Mouse (Mus musculus): ENCODE results near the gene Wdr20.
"Not testable (repeated sequence)": the region's sequence is repeated elsewhere in the genome, so short reads cannot be mapped to it uniquely, and the experiment has no call there.

Gene Wdr20

GRCm38 (mm10) chr12:110714215-110714614 lies 23.5 kb upstream of the Wdr20 start:
- DNase-seq: peak; percentile 54

DNA sequence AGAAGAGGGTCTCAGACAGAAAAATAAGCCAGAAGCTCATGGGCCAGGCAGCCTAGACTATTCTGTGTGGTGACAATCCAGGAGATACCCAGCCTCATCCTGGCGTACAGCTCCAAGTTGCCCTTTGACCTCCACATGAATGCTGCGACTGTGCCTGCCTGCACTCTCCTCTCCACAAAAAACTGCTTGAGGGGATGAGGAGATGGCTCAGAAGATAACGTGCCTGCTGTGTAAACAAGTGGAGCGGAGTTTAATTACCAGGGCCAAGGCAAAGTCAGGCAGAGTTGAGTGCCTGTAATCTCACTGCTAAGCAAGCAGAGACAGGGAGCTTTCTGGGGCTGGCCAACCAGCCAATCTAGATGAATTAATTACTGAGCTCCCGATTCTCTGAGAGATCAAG lies 21.7 kb upstream of the Wdr20 start:
- DNase-seq: peak; percentile 50

DNA sequence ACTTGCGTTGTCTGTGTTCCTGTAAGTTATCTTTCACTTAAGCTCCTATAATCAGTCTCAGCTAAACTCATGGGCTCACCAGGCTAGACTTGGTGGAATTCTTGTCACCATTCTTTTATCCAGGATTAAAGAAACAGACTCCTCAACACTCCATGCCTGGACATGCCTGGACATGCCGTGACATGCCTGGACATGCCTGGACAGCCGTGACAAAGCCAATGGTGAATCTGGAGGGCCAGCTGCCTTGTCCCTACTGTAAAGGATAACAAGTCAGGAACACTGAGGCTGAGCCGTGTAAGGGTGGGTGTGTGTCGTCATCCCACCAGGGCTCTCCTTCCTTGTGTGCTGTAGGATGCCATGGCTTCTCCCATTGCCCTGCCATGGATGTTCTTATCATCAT lies 12.7 kb upstream of the Wdr20 start:
- no peak for DNase-seq

DNA sequence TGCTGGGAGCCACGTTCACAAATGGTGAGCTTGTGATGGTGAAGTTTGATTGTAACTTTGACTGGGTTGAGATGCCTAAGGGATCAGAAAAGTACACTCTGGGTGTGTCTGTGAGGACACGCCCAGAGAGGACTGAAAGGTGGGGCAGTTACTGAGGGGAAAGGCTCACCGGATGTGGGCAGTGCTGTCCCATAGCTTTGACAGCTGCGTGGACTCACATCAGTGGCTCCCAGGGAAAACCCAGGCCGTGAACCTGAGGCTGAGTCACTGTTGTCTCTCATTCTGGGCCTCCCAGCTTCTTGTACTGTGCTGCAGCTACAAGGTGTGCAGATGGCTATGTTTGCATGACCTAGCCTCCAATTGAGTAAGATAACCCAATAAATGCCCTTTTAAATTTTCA lies 12.3 kb upstream of the Wdr20 start:
- DNase-seq: no peak

GRCm38 (mm10) chr12:110726428-110726827 lies 11.3 kb upstream of the Wdr20 start:
- no peak for DNase-seq

GRCm38 (mm10) chr12:110733254-110733653 lies 4.5 kb upstream of the Wdr20 start:
- DNase-seq: not testable (repeated sequence)

DNA sequence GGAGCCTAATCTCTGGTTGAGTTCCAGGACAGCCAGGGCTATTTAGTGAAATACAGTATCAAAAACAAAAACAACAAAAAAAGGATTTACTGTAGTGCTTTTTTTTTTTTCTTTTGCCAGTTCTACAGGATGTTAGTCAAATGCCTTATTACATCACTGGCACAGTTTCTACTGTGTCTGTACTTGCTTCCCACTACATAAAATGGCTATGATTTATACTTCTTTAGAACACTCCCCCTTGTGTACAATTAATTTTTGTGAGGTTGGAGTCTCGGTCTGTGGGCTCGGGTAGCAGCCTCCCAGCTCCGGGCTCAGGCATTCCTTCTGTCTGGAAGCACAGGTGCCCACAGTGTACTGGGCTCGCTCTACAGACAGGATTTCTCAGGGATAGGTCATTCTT lies 1.1 kb upstream of the Wdr20 start:
- DNase-seq: no peak

- no peak for DNase-seq
Measured at GRCm38 (mm10) chr12:110738158-110738921, 596 bp downstream of the Wdr20 start.

GRCm38 (mm10) chr12:110750770-110751439 lies 13.2 kb downstream of the Wdr20 start:
- no peak for DNase-seq

DNA sequence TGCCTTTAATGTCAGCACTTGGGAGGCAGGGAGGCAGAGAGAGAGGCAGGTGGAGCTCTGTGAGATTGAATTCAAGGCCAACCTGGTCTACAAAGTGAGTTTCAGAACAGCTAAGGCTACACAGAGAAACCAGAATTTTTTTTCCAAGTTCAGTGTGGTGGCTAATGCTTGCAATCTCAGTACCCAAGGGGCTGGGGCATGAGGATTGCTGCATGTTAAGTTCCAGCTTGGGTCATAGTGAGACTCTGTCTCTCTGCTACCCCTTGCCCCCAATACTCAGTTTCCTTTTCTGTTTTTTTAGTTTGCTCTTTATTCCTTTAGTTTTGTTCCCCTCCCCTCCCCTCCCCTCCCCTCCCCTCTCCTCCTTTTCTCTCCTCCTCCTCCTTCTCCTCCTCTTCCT lies 15.0 kb downstream of the Wdr20 start:
- no peak for DNase-seq

DNA sequence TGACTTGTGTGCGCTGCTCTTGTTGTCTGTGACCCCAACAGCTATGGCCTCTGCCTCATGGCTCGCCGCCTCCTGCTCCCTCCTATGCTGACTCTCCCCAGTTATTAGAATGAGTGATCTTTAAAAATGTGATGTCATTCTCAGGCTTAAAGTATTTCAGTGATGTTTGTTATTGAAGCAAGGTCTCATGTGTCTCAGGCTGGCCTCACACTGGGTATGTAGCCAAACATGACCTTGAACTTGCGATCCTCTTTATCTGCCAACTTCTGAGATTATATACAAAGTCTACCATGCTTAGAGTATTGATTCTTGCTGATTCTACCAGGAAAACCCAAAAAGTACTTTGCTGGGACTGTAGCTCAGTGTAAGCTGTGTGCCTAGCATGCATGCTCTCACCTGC lies 16.2 kb downstream of the Wdr20 start:
- no peak for DNase-seq

DNA sequence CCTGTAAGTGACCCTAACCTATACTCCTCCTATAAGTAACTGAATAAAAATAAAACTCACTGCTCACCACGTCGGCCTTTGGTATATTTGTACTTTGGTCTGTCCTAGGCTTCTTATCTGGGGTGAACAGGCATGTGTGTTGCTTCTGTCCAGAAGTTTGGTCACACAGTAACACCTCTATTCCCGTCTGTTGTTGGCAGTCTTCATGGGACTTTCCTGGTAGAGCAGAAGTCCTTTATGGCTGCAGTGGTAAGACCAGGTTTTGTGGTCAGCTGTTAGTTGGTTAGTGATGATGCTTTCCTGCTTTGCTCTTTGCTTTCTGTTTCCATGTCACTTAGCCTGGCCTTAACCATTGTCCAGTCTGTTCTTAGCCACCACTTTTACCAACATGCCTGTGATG lies 19.4 kb downstream of the Wdr20 start:
- no peak for DNase-seq

DNA sequence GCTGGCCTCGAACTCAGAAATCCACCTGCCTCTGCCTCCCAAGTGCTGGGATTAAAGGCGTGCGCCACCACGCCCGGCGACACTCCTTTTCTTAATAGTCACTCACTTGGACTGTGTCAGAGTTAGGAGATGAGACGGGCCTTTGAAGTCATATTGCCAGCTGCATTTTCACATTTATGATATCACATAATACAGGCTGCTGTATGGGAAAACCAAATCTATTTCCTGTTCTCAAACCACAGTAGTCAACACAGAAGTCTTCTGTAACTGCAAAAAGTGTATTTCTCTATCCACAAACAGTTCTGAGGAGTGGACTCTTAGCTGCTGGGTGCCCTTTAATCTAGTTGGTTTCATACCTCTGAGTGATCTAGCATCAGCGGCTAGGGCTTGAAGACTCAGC lies 21.2 kb downstream of the Wdr20 start:
- no peak for DNase-seq

GRCm38 (mm10) chr12:110762321-110762720 lies 24.6 kb downstream of the Wdr20 start:
- DNase-seq: no peak

DNA sequence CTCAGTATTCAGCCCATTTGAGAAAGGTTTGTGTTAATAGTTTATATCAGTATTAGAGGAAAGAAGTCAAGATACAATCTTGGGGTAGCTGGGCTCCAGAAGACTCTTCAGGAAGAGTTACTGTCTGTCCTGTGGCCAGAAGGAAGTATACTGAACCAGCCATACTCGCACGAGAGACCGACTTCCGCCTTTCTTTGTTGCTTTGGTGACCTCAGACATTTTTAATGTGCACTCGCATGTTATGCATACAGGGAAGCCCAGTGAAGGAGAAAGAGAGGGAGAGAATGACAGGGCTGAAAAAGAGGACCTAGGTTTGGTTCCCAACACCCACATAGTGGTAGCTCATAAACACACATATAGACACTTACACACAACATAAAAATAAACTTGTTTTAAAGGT lies 26.8 kb downstream of the Wdr20 start:
- no peak for DNase-seq

DNA sequence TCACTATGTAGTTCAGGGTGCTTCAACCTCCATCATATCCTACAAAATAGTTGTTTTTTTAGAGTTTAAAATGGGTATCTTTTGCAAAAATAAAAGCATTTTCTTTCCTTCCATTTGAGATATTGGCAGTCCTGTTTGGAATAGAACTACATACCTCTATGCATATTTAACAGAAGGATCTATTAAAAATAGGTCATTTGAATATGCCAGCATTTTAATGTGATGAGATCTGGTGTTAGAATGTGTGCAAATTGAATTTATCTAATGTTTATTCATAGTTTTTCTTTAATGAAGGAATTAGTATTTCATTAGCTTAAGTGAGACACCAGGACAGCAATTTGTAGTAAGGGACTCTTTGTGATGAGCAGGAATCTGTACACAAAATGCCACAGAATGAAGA lies 30.8 kb downstream of the Wdr20 start:
- DNase-seq: no peak

- DNase-seq: no peak
Measured at GRCm38 (mm10) chr12:110769660-110770297, 32.0 kb downstream of the Wdr20 start.

DNA sequence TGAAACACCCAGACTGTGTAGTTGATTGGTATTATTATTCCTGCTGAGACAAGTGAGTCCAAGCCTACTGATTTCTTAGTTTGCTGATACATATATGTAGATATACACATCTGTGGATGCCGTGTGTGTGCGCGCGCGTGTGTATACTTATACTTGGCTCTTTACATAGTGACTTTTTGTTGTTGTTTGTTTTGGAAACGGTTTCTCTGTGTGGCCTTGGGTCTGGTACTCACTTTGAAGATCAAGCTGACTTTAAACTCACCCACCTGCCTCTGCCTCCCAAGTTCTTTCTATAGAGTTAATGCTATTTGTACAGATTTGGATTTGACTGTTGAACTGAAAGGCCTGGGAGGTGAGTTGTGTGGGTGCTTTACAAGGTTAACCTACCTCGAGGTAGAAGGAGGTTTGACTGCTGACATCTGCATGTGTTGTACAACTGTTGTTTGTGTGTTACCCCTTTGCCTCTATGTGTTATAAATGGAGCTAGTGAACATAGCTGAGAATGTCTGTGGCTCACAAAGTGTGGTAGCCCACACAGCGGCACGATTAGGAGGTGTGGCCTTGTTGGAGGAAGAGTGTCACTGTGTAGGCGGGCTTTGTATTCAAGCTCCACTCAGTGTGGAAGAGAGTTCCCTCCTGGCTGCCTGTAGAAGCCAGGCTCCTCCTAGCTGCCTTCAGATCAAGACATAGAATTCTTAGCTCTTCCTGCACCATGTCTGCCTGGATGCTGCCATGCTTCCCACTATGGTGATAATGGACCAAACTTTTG lies 32.9 kb downstream of the Wdr20 start:
- no peak for DNase-seq

DNA sequence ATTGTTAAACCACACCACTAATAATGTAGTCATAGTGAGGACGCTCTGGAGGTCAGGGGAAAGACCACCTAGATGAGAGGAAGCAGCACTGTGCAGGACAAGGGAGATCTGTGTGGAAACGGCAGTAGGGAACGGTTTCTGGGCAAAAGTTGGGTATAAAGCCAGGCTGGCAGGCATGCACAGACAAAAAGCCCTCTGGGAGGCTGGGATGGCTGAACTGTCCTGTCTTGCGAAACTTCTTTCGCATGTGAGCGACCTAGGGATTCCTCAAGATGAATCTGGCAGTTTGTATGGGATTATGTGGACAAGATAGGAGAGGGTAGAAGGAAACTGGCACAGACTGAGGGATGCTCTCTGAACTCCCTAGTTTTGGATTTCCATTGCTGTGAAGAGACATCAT lies 34.2 kb downstream of the Wdr20 start:
- no peak for DNase-seq

DNA sequence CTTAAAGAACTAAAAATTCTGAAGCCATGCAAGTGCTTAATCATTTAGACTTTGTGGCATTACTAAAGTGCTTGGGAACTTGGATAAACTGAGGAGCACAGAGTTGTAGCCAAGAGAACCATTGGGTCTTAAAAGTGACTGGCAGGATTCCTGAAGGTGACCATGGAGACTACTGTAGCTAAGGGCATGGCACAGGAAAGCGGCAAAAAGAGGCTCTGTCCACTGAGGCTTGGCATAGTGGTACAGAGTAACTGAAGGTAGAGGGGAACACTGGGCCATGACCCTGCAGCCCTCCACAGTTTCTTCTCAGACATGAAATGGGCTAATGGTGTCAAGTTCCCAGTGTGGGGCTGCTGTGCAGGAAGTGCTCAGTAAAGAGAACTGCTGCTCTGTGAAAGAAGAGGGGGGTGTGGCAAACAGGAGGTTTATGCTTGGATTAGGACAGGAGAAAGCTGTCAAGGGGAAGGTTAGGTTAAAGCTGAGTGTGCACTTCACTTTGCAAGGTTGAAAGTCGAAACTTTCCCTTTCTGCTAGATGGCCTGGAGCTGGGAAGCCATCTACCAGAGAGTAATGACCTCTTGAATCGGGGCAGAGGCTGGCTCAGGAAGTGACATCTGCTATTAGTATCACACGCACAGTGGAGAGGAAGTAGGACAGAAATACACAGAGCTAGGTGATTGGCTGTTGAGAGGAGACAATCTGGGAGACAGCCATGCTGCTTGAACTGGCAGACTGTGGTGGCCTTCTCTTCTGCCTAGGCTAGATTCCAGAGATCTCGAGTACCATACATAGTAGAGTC lies 38.1 kb downstream of the Wdr20 start:
- peak; percentile 90 for DNase-seq

DNA sequence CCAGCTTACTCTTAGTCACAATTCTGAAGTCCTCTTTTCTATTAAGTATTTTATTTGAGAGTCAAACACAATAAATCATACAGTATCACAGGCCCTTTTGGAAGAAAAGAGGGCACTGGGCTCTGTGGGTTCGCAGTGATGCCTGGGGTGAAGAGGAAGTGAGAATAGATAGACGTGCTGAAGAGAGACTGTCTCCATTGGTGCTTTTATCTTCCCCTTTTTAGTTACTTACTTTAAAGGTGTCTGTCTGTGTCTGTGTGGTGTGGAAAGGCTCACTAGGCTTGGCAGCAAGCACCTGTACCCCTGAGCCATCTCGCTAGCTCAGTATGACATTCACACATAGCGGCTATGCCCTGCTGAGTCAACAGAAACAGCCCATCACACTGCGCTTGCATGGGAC lies 40.1 kb downstream of the Wdr20 start:
- DNase-seq: no peak

DNA sequence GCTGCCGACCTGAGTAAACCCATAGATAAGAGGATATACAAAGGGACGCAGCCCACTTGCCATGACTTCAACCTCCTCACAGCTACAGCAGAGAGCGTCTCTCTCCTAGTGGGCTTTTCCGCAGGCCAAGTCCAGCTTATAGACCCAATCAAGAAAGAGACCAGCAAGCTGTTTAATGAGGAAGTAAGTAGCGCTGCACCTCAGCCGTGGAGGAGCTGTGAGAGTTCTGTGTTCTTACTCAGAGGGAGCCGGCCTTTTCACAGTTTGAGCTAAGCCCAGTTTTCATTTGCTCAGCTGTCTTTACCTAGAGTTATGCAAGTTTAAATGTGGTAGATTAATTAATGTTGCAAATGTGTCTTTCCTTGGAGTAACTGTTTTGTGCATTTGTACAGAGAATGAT lies 41.6 kb downstream of the Wdr20 start:
- no peak for DNase-seq

GRCm38 (mm10) chr12:110781181-110781580 lies 43.4 kb downstream of the Wdr20 start:
- DNase-seq: no peak

All from heart, adult 11 months (tissue).